12 mouse cellular contexts compared by ENCODE assay signal in genomic region chr12:21463448-21463891, GRCm38 (mm10). TPM values are rescaled to one million over a fixed set of nuclear protein-coding genes. Genes with fewer than 3 reads are reported as not detected.
A peak's percentile ranks its signal among the peaks of the same experiment; 100 is the strongest.
DNase-seq lines count a peak whose midpoint lies in the region; ATAC-seq and TF ChIP-seq lines count a peak whose summit lies in the region.
"Had no signal": no experiment of that assay in that cellular context is flagged by ENCODE, and none has a peak within 500 bp of the region (broad histone marks: within the 10 kb centered on the region; RNA-seq: fewer than 3 reads in every experiment).

No protein-coding gene starts in this region.

- H3K27ac ChIP-seq in embryonic facial prominence, embryonic 14.5 days (replicated peaks; ENCODE audit: low read depth, low read length): no peak overlapping the region
- H3K27ac ChIP-seq in embryonic facial prominence, embryonic 10.5 days (replicated peaks): no peak overlapping the region
- H3K27ac ChIP-seq in liver, postnatal 0 days (ENCODE audit: low read depth): peak overlapping the region; percentile 7; the same call in 1 of the 2 replicates
- no peak overlapping the region for H3K27ac ChIP-seq in liver, embryonic 11.5 days (ENCODE audit: low read depth, low read length)
- no peak overlapping the region for H3K27ac ChIP-seq in neural tube, embryonic 14.5 days (ENCODE audit: low read depth, low read length)
- H3K27ac ChIP-seq: heart, embryonic 13.5 days had no signal

- no peak for TF ChIP-seq CTCF in liver, postnatal 0 days (IDR thresholded peaks at IDR 0.05; ENCODE audit: low read depth)

- no peak for TF ChIP-seq EP300 in liver, postnatal 0 days (IDR thresholded peaks at IDR 0.05; ENCODE audit: low read depth)

- ATAC-seq in embryonic facial prominence, embryonic 14.5 days (ENCODE audit: low read depth): 0 out of 2 replicates have a peak, but pooled peaks have one; percentile 33
- peak; percentile 31; the same call in 1 of the 2 replicates for ATAC-seq in liver, postnatal 0 days
- ATAC-seq in liver, embryonic 11.5 days (replicated peaks; ENCODE audit: low FRiP score): no peak
- peak; percentile 60 for ATAC-seq in neural tube, embryonic 14.5 days (ENCODE audit: low read depth)
- ATAC-seq: activated CD4-positive, CD25-positive, alpha-beta regulatory T cell, adult 4 months had no signal

- no peak overlapping the region for H3K4me3 ChIP-seq in embryonic facial prominence, embryonic 14.5 days (ENCODE audit: low read depth, low read length)
- H3K4me3 ChIP-seq in embryonic facial prominence, embryonic 10.5 days: no peak overlapping the region
- no peak overlapping the region for H3K4me3 ChIP-seq in liver, postnatal 0 days (ENCODE audit: low read depth, low read length)
- no peak overlapping the region for H3K4me3 ChIP-seq in liver, embryonic 11.5 days (ENCODE audit: low read depth, low read length)
- no peak overlapping the region for H3K4me3 ChIP-seq in neural tube, embryonic 14.5 days (ENCODE audit: low read depth, low read length)
- H3K4me3 ChIP-seq: heart, embryonic 13.5 days had no signal

- H3K4me1 ChIP-seq in embryonic facial prominence, embryonic 14.5 days (ENCODE audit: control insufficient read depth, insufficient read depth, low read length): no peaks in the 10 kb centered on the region
- no peaks in the 10 kb centered on the region for H3K4me1 ChIP-seq in embryonic facial prominence, embryonic 10.5 days
- H3K4me1 ChIP-seq in liver, postnatal 0 days (ENCODE audit: insufficient read depth): no peaks in the 10 kb centered on the region
- H3K4me1 ChIP-seq in liver, embryonic 11.5 days (replicated peaks; ENCODE audit: control insufficient read depth, insufficient read depth, low read length): no peaks in the 10 kb centered on the region
- H3K4me1 ChIP-seq in neural tube, embryonic 14.5 days (ENCODE audit: control insufficient read depth, insufficient read depth, low read length): no peaks in the 10 kb centered on the region; the same call in 1 of the 2 replicates
- H3K4me1 ChIP-seq: heart, embryonic 13.5 days had no signal

- WGBS in embryonic facial prominence, embryonic 14.5 days: 43% methylated on average over 5 of the region's 5 CpGs
- 65% methylated on average over 5 of the region's 5 CpGs for WGBS in embryonic facial prominence, embryonic 10.5 days
- WGBS in liver, postnatal 0 days (ENCODE audit: insufficient replicate concordance): 68% methylated on average over 5 of the region's 5 CpGs
- WGBS in liver, embryonic 11.5 days: 70% methylated on average over 5 of the region's 5 CpGs
- 32% methylated on average over 5 of the region's 5 CpGs for WGBS in neural tube, embryonic 14.5 days

- peak; percentile 19 for DNase-seq in embryonic facial prominence, embryonic 14.5 days (ENCODE audit: low spot score)
- DNase-seq in embryonic facial prominence, embryonic 10.5 days (ENCODE audit: low spot score): no peak
- no peak for DNase-seq in liver, postnatal 0 days
- no peak for DNase-seq in liver, embryonic 11.5 days (ENCODE audit: low spot score)
- DNase-seq in adipocyte (ENCODE audit: low spot score): peak; percentile 53
- DNase-seq in urinary bladder, postnatal 36 days (ENCODE audit: low spot score in 2 of 2): no peak
- DNase-seq in yolk sac, embryonic 10.5 days (ENCODE audit: low spot score): no peak
- DNase-seq: cerebellum, adult 8-10 months; kidney, adult 8-10 months had no signal

- no peak overlapping the region for H3K9ac ChIP-seq in embryonic facial prominence, embryonic 14.5 days (ENCODE audit: low read depth, low read length)
- H3K9ac ChIP-seq in liver, postnatal 0 days (replicated peaks): no peak overlapping the region
- H3K9ac ChIP-seq in liver, embryonic 11.5 days (ENCODE audit: low read depth, low read length): no peak overlapping the region
- no peak overlapping the region for H3K9ac ChIP-seq in neural tube, embryonic 14.5 days (replicated peaks; ENCODE audit: low read depth, low read length)
- H3K9ac ChIP-seq: heart, embryonic 13.5 days had no signal

- no peaks in the 10 kb centered on the region for H3K27me3 ChIP-seq in embryonic facial prominence, embryonic 14.5 days (replicated peaks; ENCODE audit: control insufficient read depth, insufficient read depth, low read length)
- no peaks in the 10 kb centered on the region for H3K27me3 ChIP-seq in embryonic facial prominence, embryonic 10.5 days (replicated peaks; ENCODE audit: low read depth, poor library complexity, severe bottlenecking)
- H3K27me3 ChIP-seq in liver, postnatal 0 days (ENCODE audit: insufficient read depth, low read length): no peaks in the 10 kb centered on the region
- no peaks in the 10 kb centered on the region for H3K27me3 ChIP-seq in liver, embryonic 11.5 days (replicated peaks; ENCODE audit: control insufficient read depth, insufficient read depth, low read length)
- H3K27me3 ChIP-seq in neural tube, embryonic 14.5 days (ENCODE audit: control insufficient read depth, insufficient read depth, low read length): no peaks in the 10 kb centered on the region
- H3K27me3 ChIP-seq: heart, embryonic 13.5 days had no signal

- no peak overlapping the region for H3K4me2 ChIP-seq in embryonic facial prominence, embryonic 14.5 days (ENCODE audit: low read depth, low read length)
- H3K4me2 ChIP-seq in liver, postnatal 0 days (ENCODE audit: low read depth, low read length): no peak overlapping the region
- H3K4me2 ChIP-seq in liver, embryonic 11.5 days: no peak overlapping the region
- no peak overlapping the region for H3K4me2 ChIP-seq in neural tube, embryonic 14.5 days (ENCODE audit: low read depth, low read length)
- H3K4me2 ChIP-seq: heart, embryonic 13.5 days had no signal

- H3K36me3 ChIP-seq in embryonic facial prominence, embryonic 14.5 days (ENCODE audit: control insufficient read depth, insufficient read depth, low read length): no peaks in the 10 kb centered on the region
- no peaks in the 10 kb centered on the region for H3K36me3 ChIP-seq in embryonic facial prominence, embryonic 10.5 days (replicated peaks)
- no peaks in the 10 kb centered on the region for H3K36me3 ChIP-seq in liver, postnatal 0 days (replicated peaks; ENCODE audit: insufficient read depth, low read length)
- no peaks in the 10 kb centered on the region for H3K36me3 ChIP-seq in liver, embryonic 11.5 days (ENCODE audit: control insufficient read depth, insufficient read depth, low read length)
- H3K36me3 ChIP-seq in neural tube, embryonic 14.5 days (ENCODE audit: control insufficient read depth, insufficient read depth, low read length): no peaks in the 10 kb centered on the region
- H3K36me3 ChIP-seq: heart, embryonic 13.5 days had no signal

- no peaks in the 10 kb centered on the region for H3K9me3 ChIP-seq in embryonic facial prominence, embryonic 14.5 days (ENCODE audit: control insufficient read depth, low read length)
- H3K9me3 ChIP-seq in embryonic facial prominence, embryonic 10.5 days: no peaks in the 10 kb centered on the region
- no peaks in the 10 kb centered on the region for H3K9me3 ChIP-seq in liver, postnatal 0 days (ENCODE audit: low read length)
- H3K9me3 ChIP-seq in liver, embryonic 11.5 days (ENCODE audit: control insufficient read depth, low read length): no peaks in the 10 kb centered on the region
- no peaks in the 10 kb centered on the region for H3K9me3 ChIP-seq in neural tube, embryonic 14.5 days (ENCODE audit: control insufficient read depth, low read length)
- H3K9me3 ChIP-seq: heart, embryonic 13.5 days had no signal

RNA-seq across cellular contexts. Expression of gene Ywhaq, which starts 46.0 kb away (rescaled TPM):
- 556 and 667 TPM in 2 replicates for polyA plus RNA-seq in embryonic facial prominence, embryonic 14.5 days (2014; fragmentation: Nextera tagmentation; extraction: Ambion mirVana)
- polyA plus RNA-seq in embryonic facial prominence, embryonic 10.5 days (2016; fragmentation: Nextera tagmentation; extraction: Ambion mirVana): 1,000 and 1,033 TPM in 2 replicates
- 116 and 120 TPM in 2 replicates for polyA plus RNA-seq in liver, postnatal 0 days (2015; fragmentation: Nextera tagmentation; extraction: Ambion mirVana)
- polyA plus RNA-seq in liver, embryonic 11.5 days (2014; fragmentation: Nextera tagmentation; extraction: Ambion mirVana): 521 and 564 TPM in 2 replicates
- 1,141 and 1,156 TPM in 2 replicates for polyA plus RNA-seq in neural tube, embryonic 14.5 days (2014; fragmentation: Nextera tagmentation; extraction: Ambion mirVana)

Comparison
In these comparisons a context has a peak if more than half of its experiments do, and no peak if none do; other contexts are left out.
1. DNase-seq: peak in embryonic facial prominence, embryonic 14.5 days (single experiment) and adipocyte (single experiment); none in embryonic facial prominence, embryonic 10.5 days (single experiment), liver, postnatal 0 days (single experiment), liver, embryonic 11.5 days (single experiment), urinary bladder, postnatal 36 days (0 of 2) and yolk sac, embryonic 10.5 days (single experiment).